Mouse (Mus musculus): Measurements from ENCODE around the gene Hba-a2. TPM values are rescaled to one million over a fixed set of nuclear protein-coding genes. Genes with fewer than 3 reads are reported as not detected.
"Not testable (repeated sequence)": the region's sequence is repeated elsewhere in the genome, so short reads cannot be mapped to it uniquely, and the experiment has no call there.

The Hba-a2 gene
- polyA plus RNA-seq (2015; fragmentation: Nextera tagmentation; extraction: Ambion mirVana): 10,014 and 10,405 TPM in 2 replicates

GRCm38 (mm10) chr11:32296203-32296602 is at the start of gene Hba-a2:
Gene Hba-a2, plus strand, starts transcription at chr11:32296489.
- peaks cover 11% of the 10 kb centered on the region for H3K27me3 ChIP-seq
- H3K9ac ChIP-seq; H3K4me2 ChIP-seq (replicated peaks); H3K4me3 ChIP-seq; H3K9me3 ChIP-seq; H3K27ac ChIP-seq; H3K36me3 ChIP-seq; H3K4me1 ChIP-seq: not testable (repeated sequence)
- no CpG with 5 or more reads among the region's 4 CpGs for WGBS
- peak; percentile 33; the same call in 1 of the 2 replicates for ATAC-seq (ENCODE audit: low FRiP score, low read depth)

GRCm38 (mm10) chr11:32247068-32247467 is 49.2 kb upstream of the Hba-a2 start:
- no peak for ATAC-seq (ENCODE audit: low FRiP score, low read depth)
- Histone ChIP-seq H3K9me3 (no peaks in the 10 kb centered on the region), H3K4me1 (no peaks in the 10 kb centered on the region), H3K36me3 (peaks cover 81% of the 10 kb centered on the region), H3K9ac (no peak overlapping the region), H3K27ac (no peak overlapping the region), H3K4me3 (no peak overlapping the region), H3K4me2 (replicated peaks) (no peak overlapping the region), H3K27me3 (no peaks in the 10 kb centered on the region)

- no peaks in the 10 kb centered on the region for H3K27me3 ChIP-seq
- no peak for ATAC-seq (ENCODE audit: low FRiP score, low read depth)
- H3K9ac ChIP-seq: no peak overlapping the region
- H3K27ac ChIP-seq: no peak overlapping the region
- peaks cover 82% of the 10 kb centered on the region for H3K36me3 ChIP-seq
- H3K4me2 ChIP-seq (replicated peaks): no peak overlapping the region
- no peak overlapping the region for H3K4me3 ChIP-seq
- no peaks in the 10 kb centered on the region for H3K9me3 ChIP-seq
- H3K4me1 ChIP-seq: no peaks in the 10 kb centered on the region
- WGBS: 88% methylated on average over 3 of the region's 3 CpGs
Measured at GRCm38 (mm10) chr11:32248350-32248749, 47.9 kb upstream of the Hba-a2 start.

- ATAC-seq (ENCODE audit: low FRiP score, low read depth): no peak
- H3K27ac ChIP-seq: no peak overlapping the region
- 89% methylated on average over 8 of the region's 8 CpGs for WGBS
- H3K4me1 ChIP-seq: no peaks in the 10 kb centered on the region
- peaks cover 87% of the 10 kb centered on the region for H3K36me3 ChIP-seq
- H3K27me3 ChIP-seq: no peaks in the 10 kb centered on the region
- H3K4me2 ChIP-seq (replicated peaks): no peak overlapping the region
- H3K4me3 ChIP-seq: no peak overlapping the region
- H3K9me3 ChIP-seq: no peaks in the 10 kb centered on the region
- no peak overlapping the region for H3K9ac ChIP-seq
Measured at GRCm38 (mm10) chr11:32250880-32251763, 45.2 kb upstream of the Hba-a2 start.

- Histone ChIP-seq H3K36me3 (peaks cover 74% of the 10 kb centered on the region), H3K27ac (no peak overlapping the region), H3K4me3 (no peak overlapping the region), H3K9ac (no peak overlapping the region), H3K4me2 (replicated peaks) (no peak overlapping the region), H3K27me3 (no peaks in the 10 kb centered on the region), H3K9me3 (no peaks in the 10 kb centered on the region), H3K4me1 (no peaks in the 10 kb centered on the region)
- no peak for ATAC-seq (ENCODE audit: low FRiP score, low read depth)
- 97% methylated on average over 1 of the region's 1 CpGs for WGBS
Measured at GRCm38 (mm10) chr11:32253121-32253520, 43.2 kb upstream of the Hba-a2 start.

- WGBS: 98% methylated on average over 1 of the region's 1 CpGs
- Histone ChIP-seq H3K9me3 (no peaks in the 10 kb centered on the region), H3K4me3 (no peak overlapping the region), H3K27me3 (no peaks in the 10 kb centered on the region), H3K36me3 (peaks cover 63% of the 10 kb centered on the region), H3K9ac (no peak overlapping the region), H3K4me2 (replicated peaks) (no peak overlapping the region), H3K27ac (no peak overlapping the region), H3K4me1 (no peaks in the 10 kb centered on the region)
- ATAC-seq (ENCODE audit: low FRiP score, low read depth): no peak
Measured at GRCm38 (mm10) chr11:32256146-32256545, 40.1 kb upstream of the Hba-a2 start.

GRCm38 (mm10) chr11:32256566-32256965 is 39.7 kb upstream of the Hba-a2 start:
- no peak overlapping the region for H3K27ac ChIP-seq
- no peaks in the 10 kb centered on the region for H3K27me3 ChIP-seq
- no peak overlapping the region for H3K9ac ChIP-seq
- no peaks in the 10 kb centered on the region for H3K4me1 ChIP-seq
- WGBS: 87% methylated on average over 3 of the region's 3 CpGs
- H3K4me3 ChIP-seq: no peak overlapping the region
- no peaks in the 10 kb centered on the region for H3K9me3 ChIP-seq
- H3K4me2 ChIP-seq (replicated peaks): no peak overlapping the region
- H3K36me3 ChIP-seq: peaks cover 60% of the 10 kb centered on the region
- ATAC-seq (ENCODE audit: low FRiP score, low read depth): no peak

GRCm38 (mm10) chr11:32262674-32263415 is 33.4 kb upstream of the Hba-a2 start:
- Histone ChIP-seq H3K9me3 (no peaks in the 10 kb centered on the region), H3K36me3 (peaks cover 24% of the 10 kb centered on the region), H3K4me1 (peaks cover 12% of the 10 kb centered on the region), H3K27me3 (no peaks in the 10 kb centered on the region), H3K4me3 (no peak overlapping the region), H3K4me2 (replicated peaks) (no peak overlapping the region), H3K9ac (no peak overlapping the region), H3K27ac (no peak overlapping the region)
- no peak for ATAC-seq (ENCODE audit: low FRiP score, low read depth)
- 73% methylated on average over 10 of the region's 10 CpGs for WGBS

- no peak overlapping the region for H3K27ac ChIP-seq
- no peaks in the 10 kb centered on the region for H3K27me3 ChIP-seq
- no peak overlapping the region for H3K9ac ChIP-seq
- H3K36me3 ChIP-seq: peaks cover 21% of the 10 kb centered on the region
- H3K4me2 ChIP-seq (replicated peaks): no peak overlapping the region
- 84% methylated on average over 3 of the region's 3 CpGs for WGBS
- no peaks in the 10 kb centered on the region for H3K9me3 ChIP-seq
- H3K4me1 ChIP-seq: peaks cover 16% of the 10 kb centered on the region
- no peak overlapping the region for H3K4me3 ChIP-seq
- no peak for ATAC-seq (ENCODE audit: low FRiP score, low read depth)
Measured at GRCm38 (mm10) chr11:32265117-32265738, 31.1 kb upstream of the Hba-a2 start.

- H3K4me3 ChIP-seq: no peak overlapping the region
- H3K36me3 ChIP-seq: peaks cover 12% of the 10 kb centered on the region; the same call in 1 of the 2 replicates
- H3K4me1 ChIP-seq: peaks cover 16% of the 10 kb centered on the region
- ATAC-seq (ENCODE audit: low FRiP score, low read depth): no peak
- H3K4me2 ChIP-seq (replicated peaks): peak overlapping the region; percentile 9; the same call in 1 of the 2 replicates
- H3K9me3 ChIP-seq: no peaks in the 10 kb centered on the region
- H3K9ac ChIP-seq: 0 out of 2 replicates have a peak overlapping the region, but pooled peaks have one; percentile 1
- peak overlapping the region; percentile 40; the same call in 1 of the 2 replicates for H3K27ac ChIP-seq
- 88% methylated on average over 6 of the region's 6 CpGs for WGBS
- no peaks in the 10 kb centered on the region for H3K27me3 ChIP-seq
Measured at GRCm38 (mm10) chr11:32266194-32266593, 30.1 kb upstream of the Hba-a2 start.

- ATAC-seq (ENCODE audit: low FRiP score, low read depth): no peak
- WGBS: 27% methylated on average over 6 of the region's 6 CpGs
- Histone ChIP-seq H3K4me3 (peak overlapping the region; percentile 75), H3K9me3 (no peaks in the 10 kb centered on the region), H3K4me1 (peaks cover 16% of the 10 kb centered on the region), H3K27ac (peak overlapping the region; percentile 91), H3K36me3 (peaks cover 8% of the 10 kb centered on the region; the same call in 1 of the 2 replicates), H3K27me3 (no peaks in the 10 kb centered on the region), H3K9ac (peak overlapping the region; percentile 91), H3K4me2 (replicated peaks) (peak overlapping the region; percentile 66)
Measured at GRCm38 (mm10) chr11:32266776-32267175, 29.5 kb upstream of the Hba-a2 start.
